In the genomic region with DNA sequence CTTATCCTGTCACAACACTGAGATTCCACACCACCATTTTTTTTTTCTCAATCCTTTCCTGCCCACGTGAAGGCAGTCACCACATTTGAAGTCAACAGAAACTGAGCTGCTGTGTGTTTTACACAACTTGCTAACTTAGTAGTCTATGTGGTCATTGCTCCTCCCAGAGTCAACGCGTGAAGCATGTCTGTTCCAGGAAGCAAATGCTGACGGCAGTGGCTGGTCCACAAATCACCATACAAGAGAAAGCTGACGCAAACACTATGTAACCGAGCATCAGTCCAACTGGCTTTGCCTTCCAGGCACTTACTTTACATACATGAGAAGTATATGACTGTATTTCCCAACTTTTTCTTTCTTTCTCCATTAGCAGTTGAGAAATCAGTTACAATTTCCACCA, we compare ENCODE assay signal across 13 mouse cellular contexts.
"Had no signal": no experiment of that assay in that cellular context is flagged by ENCODE, and none has a peak within 500 bp of the region (broad histone marks: within the 10 kb centered on the region; RNA-seq: fewer than 3 reads in every experiment).

No protein-coding gene starts in this region.

- H3K9ac ChIP-seq: limb, embryonic 15.5 days; liver, embryonic 13.5 days; lung, embryonic 14.5 days; midbrain, embryonic 12.5 days had no signal

- H3K9me3 ChIP-seq: limb, embryonic 15.5 days; liver, embryonic 13.5 days; midbrain, embryonic 12.5 days had no signal

- H3K27ac ChIP-seq: left cerebral cortex, adult 2 months; limb, embryonic 15.5 days; liver, embryonic 13.5 days; macrophage; midbrain, embryonic 12.5 days had no signal

- ATAC-seq: intestine, embryonic 16.5 days; midbrain, embryonic 16.5 days had no signal

- H3K27me3 ChIP-seq: limb, embryonic 15.5 days; liver, embryonic 13.5 days; megakaryocyte, embryonic 14.5 days; midbrain, embryonic 12.5 days had no signal

- H3K4me1 ChIP-seq: limb, embryonic 15.5 days; liver, embryonic 13.5 days; megakaryocyte, embryonic 14.5 days; midbrain, embryonic 12.5 days had no signal

- DNase-seq: kidney, adult 8-10 months; kidney, postnatal 25 days; liver, embryonic 13.5 days; lung, embryonic 14.5 days; right cerebral cortex, postnatal 14 days; thymus, postnatal 14 days had no signal

- H3K36me3 ChIP-seq: limb, embryonic 15.5 days; liver, embryonic 13.5 days; midbrain, embryonic 12.5 days had no signal

- H3K4me3 ChIP-seq: left cerebral cortex, adult 2 months; limb, embryonic 15.5 days; liver, embryonic 13.5 days; megakaryocyte, embryonic 14.5 days; midbrain, embryonic 12.5 days had no signal

- H3K4me2 ChIP-seq: limb, embryonic 15.5 days; liver, embryonic 13.5 days; lung, embryonic 14.5 days; midbrain, embryonic 12.5 days had no signal
